Mouse (Mus musculus) layer of hippocampus, postnatal 14 days (tissue): ENCODE measurements around the gene Cyp2c67. TPM values are rescaled to one million over a fixed set of nuclear protein-coding genes. Genes with fewer than 3 reads are reported as not detected.
"Not testable (repeated sequence)": the region's sequence is repeated elsewhere in the genome, so short reads cannot be mapped to it uniquely, and the experiment has no call there.

Experiments
- DNase-seq, 2 experiments: peaks; one replicate each; pipeline ENCODE4 v3.0.0; 2021 to 2022; ENCODE audit warnings: low spot score in 2 of 2, mixed read lengths in 1 of 2
- long read RNA-seq, 2 experiments: library from polyadenylated mRNA; stranded (forward); transcript quantifications; one replicate each; pipeline ENCODE4 v2.0.0; 2021
- total RNA-seq, 2 experiments: library from RNA; stranded (reverse); gene quantifications; 2 replicates each; pipeline ENCODE4 v1.2.3; 2021

The Cyp2c67 gene
- not detected for total RNA-seq
- long read RNA-seq, experiment 1, result 0 reads
- long read RNA-seq, experiment 2, result 0 reads

- no peak for DNase-seq
Measured at GRCm38 (mm10) chr19:39648938-39649337, at the start of gene Cyp2c67. TSS of gene Cyp2c67 (minus strand) at chr19:39649051.

- DNase-seq, result not testable (repeated sequence)
Measured at GRCm38 (mm10) chr19:39665650-39666049, 16.8 kb upstream of the Cyp2c67 start.

GRCm38 (mm10) chr19:39652381-39652780 lies 3.5 kb upstream of the Cyp2c67 start:
- DNase-seq, result no peak

- DNase-seq, result no peak
Measured at GRCm38 (mm10) chr19:39647519-39647918, 1.3 kb downstream of the Cyp2c67 start.

GRCm38 (mm10) chr19:39644551-39644950 lies 4.3 kb downstream of the Cyp2c67 start:
- not testable (repeated sequence) for DNase-seq

Other genes starting within 250 kb of the Cyp2c67 start
- not detected for gene Cyp2c38, start 186.0 kb downstream of the Cyp2c67 start, total RNA-seq
- not detected for gene Cyp2c39, start 138.2 kb downstream of the Cyp2c67 start, total RNA-seq
- not detected for gene Cyp2c68, start 92.0 kb upstream of the Cyp2c67 start, total RNA-seq
- gene Cyp2c40, start 163.8 kb upstream of the Cyp2c67 start, total RNA-seq, result not detected
- not detected for gene Cyp2c69, start 237.7 kb upstream of the Cyp2c67 start, total RNA-seq